Mouse (Mus musculus) stomach, embryonic 15.5 days (tissue): Measurements from ENCODE around the gene Slc35c2. TPM values are rescaled to one million over a fixed set of nuclear protein-coding genes. Genes with fewer than 3 reads are reported as not detected.

ENCODE experiments used
- ATAC-seq: fragments of 200-750 bp; cut with Nextera tagmentation; 2 replicates; pipeline ENCODE4 v1.8.0; 2017; ENCODE audit warnings: low read depth, moderate number of reproducible peaks, moderate TSS enrichment; ENCODE audit not compliant: insufficient read depth, low FRiP score
- H3K27ac ChIP-seq: fragments of 300-500 bp; sonication (generic); 2 replicates; pipeline ENCODE4 v1.5.1; 2015; ENCODE audit warnings: mild to moderate bottlenecking, inconsistent platforms
- H3K27me3 ChIP-seq: fragments of 300-500 bp; sonication (generic); replicated peaks from 2 replicates; pipeline ENCODE4 v1.6.1; 2015; ENCODE audit warnings: inconsistent platforms
- H3K36me3 ChIP-seq: fragments of 300-500 bp; sonication (generic); 2 replicates; pipeline ENCODE4 v1.6.1; 2015; ENCODE audit warnings: inconsistent platforms
- H3K4me1 ChIP-seq: fragments of 300-500 bp; sonication (generic); 2 replicates; pipeline ENCODE4 v1.6.1; 2015; ENCODE audit warnings: inconsistent platforms
- H3K4me2 ChIP-seq: fragments of 300-500 bp; sonication (generic); 2 replicates; pipeline ENCODE4 v1.6.1; 2015; ENCODE audit warnings: mild to moderate bottlenecking, inconsistent platforms
- H3K4me3 ChIP-seq: fragments of 300-500 bp; sonication (generic); replicated peaks from 2 replicates; pipeline ENCODE4 v1.5.1; 2015; ENCODE audit warnings: inconsistent platforms
- H3K9ac ChIP-seq: fragments of 300-500 bp; sonication (generic); 2 replicates; pipeline ENCODE4 v1.6.1; 2015; ENCODE audit warnings: inconsistent platforms
- H3K9me3 ChIP-seq: fragments of 300-500 bp; sonication (generic); 2 replicates; pipeline ENCODE4 v1.6.1; 2016; ENCODE audit warnings: inconsistent platforms
- WGBS: fragments of 180-500 bp; shearing (Covaris S2); methylation state at CpG from one replicate; pipeline ENCODE4 v1.1.7; 2015; 5-methylcytosine and 5-hydroxymethylcytosine counted together
- polyA plus RNA-seq: library from polyadenylated mRNA; unstranded; fragments of >200 nt; fragmentation: Nextera tagmentation; extraction: Ambion mirVana; gene quantifications from 2 replicates; pipeline ENCODE4 v1.2.1, GENCODE M21; 2015

The Slc35c2 gene
- polyA plus RNA-seq, 1 experiment from 2014 or later, result 60.5 TPM

DNA sequence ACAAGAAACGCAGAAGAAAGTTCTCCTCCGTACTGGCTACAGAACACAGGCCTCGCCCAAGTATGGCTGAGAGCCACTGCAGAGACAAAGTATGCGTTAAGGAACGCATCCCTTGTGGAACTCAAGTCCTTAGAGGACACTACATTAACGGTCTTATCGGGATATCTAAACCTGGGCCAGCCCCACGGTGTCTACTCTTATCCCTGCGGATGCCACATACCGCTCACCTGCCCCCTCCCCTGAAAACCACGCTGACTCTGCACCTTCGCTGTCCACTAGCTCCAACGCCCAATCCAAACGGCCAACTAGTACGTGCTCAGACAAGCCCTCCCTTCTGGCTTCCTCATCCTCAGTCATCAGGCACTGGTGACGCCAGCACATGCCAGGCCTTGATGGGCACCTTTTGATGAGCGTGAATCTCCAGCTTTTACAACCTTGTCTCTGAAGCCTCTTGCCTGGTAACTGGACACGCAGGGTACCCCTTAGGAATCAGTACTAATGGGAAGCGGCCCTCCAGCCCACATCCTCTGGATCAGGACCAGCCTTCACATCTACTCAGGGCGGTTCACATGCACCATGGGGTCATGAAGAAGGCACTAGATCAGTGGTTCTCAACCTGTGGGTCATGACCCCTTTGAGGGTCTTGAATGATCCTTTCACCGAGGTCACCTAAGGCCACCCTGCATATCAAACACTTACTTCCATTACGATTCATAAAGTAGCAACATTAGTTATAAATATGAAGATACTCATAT lies 34.5 kb upstream of the Slc35c2 start:
- 84% methylated on average over 22 of the region's 22 CpGs for WGBS
- no peaks in the 10 kb centered on the region for H3K27me3 ChIP-seq
- H3K4me2 ChIP-seq, result no peak overlapping the region
- 0 out of 2 replicates have a peak overlapping the region, but pooled peaks have one; percentile 6 for H3K9ac ChIP-seq
- no peak overlapping the region for H3K4me3 ChIP-seq
- peak overlapping the region; percentile 73; the same call in 1 of the 2 replicates for H3K27ac ChIP-seq
- ATAC-seq, result no peak
- peaks cover 61% of the 10 kb centered on the region for H3K4me1 ChIP-seq
- no peaks in the 10 kb centered on the region for H3K36me3 ChIP-seq
- no peaks in the 10 kb centered on the region for H3K9me3 ChIP-seq

DNA sequence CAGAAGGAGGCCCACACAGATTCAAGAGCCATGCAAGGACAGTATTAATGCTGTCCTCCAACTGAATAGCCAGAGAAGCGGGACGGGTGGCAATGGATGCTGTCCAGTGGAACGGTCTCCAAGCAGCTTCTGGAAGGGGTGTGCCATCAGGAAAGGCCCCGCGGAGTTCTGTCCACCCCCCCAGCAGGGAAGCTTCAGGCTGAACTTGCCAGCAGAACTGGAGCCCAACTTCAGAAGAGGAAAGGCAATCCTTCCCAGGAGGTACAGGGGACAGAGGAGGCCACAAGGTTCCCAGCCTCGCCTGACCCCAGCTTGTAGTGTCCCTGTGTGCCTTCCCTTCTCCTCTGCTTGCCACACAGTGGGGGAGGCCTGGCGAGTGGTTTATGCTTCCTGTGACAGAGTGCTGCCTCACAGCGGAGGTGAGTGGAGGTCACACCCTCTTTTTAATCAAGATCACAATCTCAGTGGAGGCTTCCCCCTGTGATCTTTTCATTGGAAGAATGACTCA lies 33.8 kb upstream of the Slc35c2 start:
- Histone ChIP-seq H3K9me3 (no peaks in the 10 kb centered on the region), H3K9ac (no peak overlapping the region), H3K4me1 (peaks cover 65% of the 10 kb centered on the region), H3K27ac (peak overlapping the region; percentile 73), H3K27me3 (no peaks in the 10 kb centered on the region), H3K36me3 (no peaks in the 10 kb centered on the region), H3K4me3 (no peak overlapping the region), H3K4me2 (peak overlapping the region; percentile 3; the same call in 1 of the 2 replicates)
- no peak for ATAC-seq
- 64% methylated on average over 8 of the region's 8 CpGs for WGBS

DNA sequence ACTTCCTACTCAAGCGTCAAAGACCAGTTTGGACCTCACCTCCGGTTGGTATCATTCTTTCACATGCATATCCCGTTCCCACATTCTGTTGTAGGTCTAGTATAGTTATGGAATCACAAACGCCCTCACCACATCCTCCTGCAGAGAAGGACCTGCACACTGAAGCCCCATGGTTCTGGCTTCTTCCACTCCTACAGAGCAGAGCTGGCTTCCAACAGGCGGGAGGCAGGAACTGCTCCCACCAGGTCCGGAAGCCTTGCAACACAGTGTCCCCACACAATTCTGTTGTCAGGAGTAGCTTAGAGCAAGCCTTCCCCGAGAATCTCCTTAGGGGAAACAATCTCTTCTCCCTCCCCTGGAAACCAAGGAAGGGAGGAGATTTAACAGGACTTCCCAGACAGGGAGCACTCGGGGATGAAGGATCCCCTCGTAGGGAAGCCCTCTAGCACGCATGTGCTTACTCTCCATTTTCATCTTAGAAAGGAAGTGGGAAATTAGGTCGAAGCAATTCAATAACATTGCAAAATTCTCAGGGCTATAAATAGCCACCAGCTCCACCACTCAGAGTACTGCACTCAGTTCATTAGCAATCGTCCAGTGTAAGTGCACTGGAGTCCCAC lies 33.0 kb upstream of the Slc35c2 start:
- Histone ChIP-seq H3K27ac (peak overlapping the region; percentile 73), H3K36me3 (peaks cover 5% of the 10 kb centered on the region; the same call in 1 of the 2 replicates), H3K27me3 (no peaks in the 10 kb centered on the region), H3K4me1 (peaks cover 67% of the 10 kb centered on the region), H3K4me2 (no peak overlapping the region; the same call in 1 of the 2 replicates), H3K4me3 (no peak overlapping the region), H3K9ac (no peak overlapping the region), H3K9me3 (no peaks in the 10 kb centered on the region)
- 62% methylated on average over 12 of the region's 12 CpGs for WGBS
- ATAC-seq, result no peak

DNA sequence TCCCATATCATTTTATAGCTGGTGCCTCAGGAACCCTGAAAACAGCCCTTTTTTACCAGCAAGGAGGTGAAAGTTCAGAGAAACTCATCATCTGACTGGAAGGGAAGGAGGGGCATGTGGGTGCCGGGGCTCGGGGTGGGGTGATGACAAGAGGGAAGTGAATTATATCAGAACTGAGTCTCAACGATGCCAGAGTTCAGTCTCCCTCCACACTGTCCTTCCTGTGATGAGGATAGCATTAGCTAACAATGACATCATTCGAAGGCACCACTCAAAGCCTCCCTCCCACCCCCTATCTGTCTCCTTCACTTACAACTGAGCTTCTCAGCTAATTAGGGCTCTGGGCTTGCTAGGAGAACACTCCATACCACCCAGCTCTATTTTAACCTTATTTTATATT lies 31.8 kb upstream of the Slc35c2 start:
- H3K9ac ChIP-seq, result no peak overlapping the region
- whole genome bisulfite sequencing, result 47% methylated on average over 4 of the region's 4 CpGs
- no peak overlapping the region for H3K4me2 ChIP-seq
- no peaks in the 10 kb centered on the region for H3K9me3 ChIP-seq
- H3K4me1 ChIP-seq, result peaks cover 55% of the 10 kb centered on the region
- H3K4me3 ChIP-seq, result no peak overlapping the region
- 0 out of 2 replicates have a peak overlapping the region, but pooled peaks have one; percentile 16 for H3K27ac ChIP-seq
- ATAC-seq, result no peak
- H3K27me3 ChIP-seq, result no peaks in the 10 kb centered on the region
- peaks cover 16% of the 10 kb centered on the region; the same call in 1 of the 2 replicates for H3K36me3 ChIP-seq

DNA sequence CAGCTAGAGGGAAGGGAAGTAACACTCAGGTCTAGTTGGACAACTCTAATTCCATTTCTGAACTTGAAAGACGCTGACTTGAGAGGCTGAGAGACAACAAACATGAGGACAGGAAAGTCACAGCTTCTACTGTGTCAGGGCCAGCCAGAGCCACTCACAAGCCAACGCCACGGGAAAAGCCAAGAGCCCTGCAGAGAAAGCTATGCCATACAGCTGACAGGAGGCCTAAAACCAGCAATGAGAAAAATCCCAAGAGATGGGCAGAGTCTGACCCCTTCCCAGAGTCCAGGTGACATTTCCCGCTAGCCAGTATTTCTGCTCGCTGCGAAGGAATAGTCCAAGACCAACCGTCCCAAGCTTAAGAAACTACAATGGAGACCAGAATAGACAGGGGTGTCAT lies 31.3 kb upstream of the Slc35c2 start:
- ATAC-seq, result no peak
- no peaks in the 10 kb centered on the region for H3K9me3 ChIP-seq
- no peaks in the 10 kb centered on the region for H3K27me3 ChIP-seq
- no peak overlapping the region for H3K4me3 ChIP-seq
- no peak overlapping the region; the same call in 1 of the 2 replicates for H3K9ac ChIP-seq
- WGBS, result 74% methylated on average over 7 of the region's 7 CpGs
- H3K36me3 ChIP-seq, result peaks cover 18% of the 10 kb centered on the region; the same call in 1 of the 2 replicates
- H3K27ac ChIP-seq, result 0 out of 2 replicates have a peak overlapping the region, but pooled peaks have one; percentile 16
- peaks cover 50% of the 10 kb centered on the region for H3K4me1 ChIP-seq
- H3K4me2 ChIP-seq, result 0 out of 2 replicates have a peak overlapping the region, but pooled peaks have one; percentile 6

DNA sequence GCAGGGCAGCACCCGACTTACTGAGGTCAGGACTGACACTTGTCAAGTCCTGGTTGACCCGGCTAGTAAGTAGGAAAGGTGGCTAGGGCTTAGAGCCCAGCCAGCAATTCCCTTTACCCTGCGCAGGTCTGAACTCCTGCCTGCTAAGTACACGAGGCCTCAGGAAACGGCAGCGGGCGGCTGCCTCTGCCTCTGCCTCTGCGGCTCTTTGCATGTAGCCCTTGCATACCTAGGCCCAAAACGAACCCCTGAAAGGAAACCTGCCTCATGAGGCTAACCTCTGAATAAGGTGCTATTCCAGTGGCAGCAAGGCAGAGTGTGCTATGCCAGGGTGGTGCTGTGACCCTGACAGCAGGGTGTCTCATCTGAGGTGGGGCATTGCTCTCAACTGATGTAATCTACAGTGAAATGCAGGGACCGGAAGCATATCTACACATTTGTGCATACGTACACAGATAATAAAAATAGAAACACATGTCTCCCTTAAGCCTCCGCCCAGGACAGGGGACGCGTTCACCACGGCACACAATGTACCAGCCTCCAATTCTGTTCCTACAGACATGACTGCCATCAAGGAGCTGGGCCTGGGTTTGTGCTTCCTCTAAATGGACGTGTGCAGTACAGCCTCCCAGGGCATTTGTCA lies 30.1 kb upstream of the Slc35c2 start:
- Histone ChIP-seq H3K9ac (no peak overlapping the region), H3K36me3 (peaks cover 21% of the 10 kb centered on the region), H3K27me3 (no peaks in the 10 kb centered on the region), H3K27ac (peak overlapping the region; percentile 59), H3K9me3 (no peaks in the 10 kb centered on the region), H3K4me3 (no peak overlapping the region), H3K4me1 (peaks cover 47% of the 10 kb centered on the region), H3K4me2 (0 out of 2 replicates have a peak overlapping the region, but pooled peaks have one; percentile 1)
- 40% methylated on average over 16 of the region's 16 CpGs for WGBS
- ATAC-seq, result no peak

DNA sequence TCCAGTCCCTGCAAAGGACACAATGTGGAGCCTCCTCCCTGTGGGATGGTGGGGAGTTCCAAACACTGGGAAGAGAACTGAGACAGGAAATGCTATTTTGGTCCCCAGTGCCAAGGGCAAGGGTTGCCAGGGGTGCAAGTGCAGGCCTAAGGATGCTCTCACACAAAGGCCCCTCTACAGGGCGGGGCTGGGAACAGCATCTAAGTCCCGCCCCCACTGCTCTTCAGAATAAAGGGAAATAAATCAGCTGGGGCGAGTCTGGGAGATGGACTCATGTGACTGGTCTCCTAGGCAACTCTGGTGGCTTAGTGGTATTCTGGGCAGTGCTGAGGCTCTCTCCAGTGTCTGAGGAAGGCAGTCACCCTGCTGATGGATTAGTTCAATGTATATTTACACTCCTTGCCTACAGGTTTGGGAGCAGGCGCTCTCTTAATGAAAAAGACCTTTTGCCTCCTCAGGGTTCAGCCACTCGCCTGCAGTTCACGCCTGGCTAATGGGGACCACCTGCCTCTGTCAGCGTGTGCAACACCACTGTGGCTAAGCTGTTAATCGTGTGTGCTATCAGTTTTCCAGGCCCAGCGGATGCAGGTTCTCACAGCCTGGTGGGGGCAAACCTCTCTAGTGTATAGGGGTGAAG lies 29.3 kb upstream of the Slc35c2 start:
- no peak overlapping the region for H3K9ac ChIP-seq
- peak; percentile 72 for ATAC-seq
- peaks cover 28% of the 10 kb centered on the region for H3K36me3 ChIP-seq
- WGBS, result 14% methylated on average over 9 of the region's 9 CpGs
- peak overlapping the region; percentile 59 for H3K27ac ChIP-seq
- no peaks in the 10 kb centered on the region for H3K9me3 ChIP-seq
- peaks cover 43% of the 10 kb centered on the region for H3K4me1 ChIP-seq
- H3K4me3 ChIP-seq, result no peak overlapping the region
- H3K27me3 ChIP-seq, result no peaks in the 10 kb centered on the region
- 0 out of 2 replicates have a peak overlapping the region, but pooled peaks have one; percentile 1 for H3K4me2 ChIP-seq

DNA sequence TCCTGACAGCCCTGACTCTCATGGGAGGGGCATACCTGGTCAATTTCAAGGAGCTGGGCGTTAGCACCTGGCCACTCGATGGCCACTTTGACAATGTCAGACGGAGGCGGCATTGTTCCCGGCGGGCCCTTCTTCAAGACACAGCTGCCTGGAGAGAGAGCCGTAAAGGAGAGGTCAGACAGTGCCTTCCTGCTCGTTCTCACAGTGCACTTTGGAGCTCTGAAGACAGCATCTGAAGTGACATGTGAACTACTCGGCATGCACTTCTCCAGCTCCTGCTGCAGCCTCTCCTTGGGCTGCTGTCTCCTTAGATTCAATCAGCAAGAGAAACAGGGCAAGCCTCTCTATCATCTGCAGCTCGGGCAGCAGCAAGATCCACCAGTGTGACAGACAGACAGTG lies 28.5 kb upstream of the Slc35c2 start:
- Histone ChIP-seq H3K9ac (no peak overlapping the region), H3K4me3 (no peak overlapping the region), H3K27ac (peak overlapping the region; percentile 59; the same call in 1 of the 2 replicates), H3K9me3 (no peaks in the 10 kb centered on the region), H3K4me1 (peaks cover 35% of the 10 kb centered on the region), H3K36me3 (peaks cover 36% of the 10 kb centered on the region), H3K27me3 (no peaks in the 10 kb centered on the region), H3K4me2 (no peak overlapping the region)
- WGBS, result 48% methylated on average over 10 of the region's 10 CpGs
- ATAC-seq, result no peak

DNA sequence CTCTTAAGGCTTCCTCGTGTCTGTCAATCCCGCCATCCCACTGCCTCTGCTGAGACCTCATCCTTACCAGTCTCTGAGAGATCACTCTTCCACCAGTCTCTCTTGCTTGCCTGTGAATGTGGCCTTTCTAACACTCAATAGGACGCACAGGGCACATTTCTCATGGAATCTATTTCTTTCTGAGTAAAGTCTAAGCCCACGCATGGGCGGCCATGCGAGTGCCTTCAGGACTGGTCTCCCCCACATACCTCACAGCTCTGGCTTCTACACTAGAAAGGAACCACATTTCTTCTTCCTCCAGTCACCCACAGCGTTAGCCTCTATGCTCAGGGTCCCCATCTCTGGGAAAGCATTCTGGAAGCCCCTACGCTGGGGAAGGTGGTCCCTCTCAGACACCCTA lies 26.5 kb upstream of the Slc35c2 start:
- Histone ChIP-seq H3K4me3 (no peak overlapping the region), H3K36me3 (peaks cover 46% of the 10 kb centered on the region), H3K27me3 (no peaks in the 10 kb centered on the region), H3K9me3 (no peaks in the 10 kb centered on the region), H3K27ac (no peak overlapping the region), H3K4me2 (no peak overlapping the region), H3K9ac (no peak overlapping the region), H3K4me1 (peaks cover 26% of the 10 kb centered on the region)
- no peak for ATAC-seq
- WGBS, result 90% methylated on average over 8 of the region's 8 CpGs

DNA sequence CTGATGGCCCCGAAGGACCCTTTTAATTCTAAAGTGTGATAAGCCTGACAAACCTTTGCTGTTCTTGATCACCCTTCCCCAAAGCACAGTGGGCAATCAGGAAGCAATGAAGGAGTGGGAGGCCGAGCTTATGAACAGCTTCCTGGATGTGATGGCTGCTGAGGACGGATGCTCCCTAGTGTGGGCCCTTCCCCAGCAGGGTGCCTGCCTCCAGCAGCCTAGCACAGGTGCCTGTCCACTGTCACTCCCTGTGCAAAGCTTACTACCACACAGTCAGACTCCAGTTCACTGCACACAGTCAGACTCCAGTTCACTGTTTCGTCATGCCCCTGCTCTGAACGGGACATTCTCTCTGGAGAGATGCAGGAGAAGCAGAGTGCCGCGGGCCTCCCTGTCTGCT lies 24.7 kb upstream of the Slc35c2 start:
- H3K27ac ChIP-seq, result no peak overlapping the region
- no peak overlapping the region for H3K4me3 ChIP-seq
- H3K36me3 ChIP-seq, result peaks cover 50% of the 10 kb centered on the region
- no peaks in the 10 kb centered on the region for H3K9me3 ChIP-seq
- 66% methylated on average over 7 of the region's 7 CpGs for WGBS
- no peak overlapping the region for H3K4me2 ChIP-seq
- no peaks in the 10 kb centered on the region for H3K27me3 ChIP-seq
- ATAC-seq, result no peak
- peaks cover 12% of the 10 kb centered on the region for H3K4me1 ChIP-seq
- H3K9ac ChIP-seq, result no peak overlapping the region

DNA sequence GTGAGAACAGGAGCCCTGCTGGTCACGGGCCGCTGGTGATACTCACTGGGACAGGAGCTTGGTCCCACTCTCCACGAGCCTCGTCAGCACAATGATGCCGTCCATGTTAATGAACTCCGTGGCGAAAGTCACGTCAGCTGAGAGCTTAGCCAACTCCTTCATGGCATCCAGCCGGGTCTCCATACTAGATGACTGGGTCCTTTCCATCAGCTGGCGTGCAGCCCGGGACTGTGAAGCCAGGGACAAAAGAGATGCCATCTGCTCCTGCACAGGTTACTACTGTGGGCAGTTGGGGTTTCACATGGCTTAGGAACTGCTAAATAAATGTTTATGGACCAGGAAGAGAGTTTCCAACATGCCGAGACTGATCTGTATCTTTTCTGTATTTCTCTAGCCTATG lies 23.9 kb upstream of the Slc35c2 start:
- no peak for ATAC-seq
- H3K9me3 ChIP-seq, result no peaks in the 10 kb centered on the region
- no peak overlapping the region for H3K4me3 ChIP-seq
- H3K27me3 ChIP-seq, result no peaks in the 10 kb centered on the region
- H3K4me1 ChIP-seq, result peaks cover 4% of the 10 kb centered on the region
- no peak overlapping the region for H3K27ac ChIP-seq
- H3K4me2 ChIP-seq, result no peak overlapping the region
- H3K9ac ChIP-seq, result no peak overlapping the region
- H3K36me3 ChIP-seq, result peaks cover 50% of the 10 kb centered on the region
- 91% methylated on average over 12 of the region's 12 CpGs for WGBS
